Mouse (Mus musculus) monocyte, adult 2 months (primary cell): ENCODE measurements around the gene Adgrb3.
"Not testable (repeated sequence)": the region's sequence is repeated elsewhere in the genome, so short reads cannot be mapped to it uniquely, and the experiment has no call there.

Experiments used
- DNase-seq, 2 experiments: peaks; one replicate each; pipeline ENCODE4 v3.0.0; 2022; ENCODE audit warnings: low spot score in 2 of 2, low read depth in 1 of 2

Adgrb3 gene

DNA sequence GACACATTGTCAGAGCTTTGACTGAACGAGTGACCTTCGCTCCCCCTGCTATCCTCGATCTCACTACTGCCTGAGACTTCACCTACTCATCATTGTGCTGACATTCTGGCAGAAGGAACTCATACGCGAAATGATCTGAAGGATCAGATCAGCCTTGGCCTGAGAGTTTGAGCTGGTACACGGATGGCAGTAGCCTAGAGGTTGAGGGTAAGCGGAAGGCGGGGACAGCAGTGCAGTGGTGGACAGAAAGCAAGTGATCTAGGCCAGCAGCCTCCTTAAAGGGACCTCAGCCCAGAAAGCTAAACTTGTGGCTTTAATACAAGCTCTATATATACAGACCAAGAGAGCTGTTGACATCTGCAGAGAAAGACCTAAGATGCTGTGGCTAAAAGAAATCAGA lies 811.7 kb downstream of the Adgrb3 start:
- not testable (repeated sequence) for DNase-seq
